Mouse (Mus musculus): ENCODE data around the gene Slc25a19.

DNA sequence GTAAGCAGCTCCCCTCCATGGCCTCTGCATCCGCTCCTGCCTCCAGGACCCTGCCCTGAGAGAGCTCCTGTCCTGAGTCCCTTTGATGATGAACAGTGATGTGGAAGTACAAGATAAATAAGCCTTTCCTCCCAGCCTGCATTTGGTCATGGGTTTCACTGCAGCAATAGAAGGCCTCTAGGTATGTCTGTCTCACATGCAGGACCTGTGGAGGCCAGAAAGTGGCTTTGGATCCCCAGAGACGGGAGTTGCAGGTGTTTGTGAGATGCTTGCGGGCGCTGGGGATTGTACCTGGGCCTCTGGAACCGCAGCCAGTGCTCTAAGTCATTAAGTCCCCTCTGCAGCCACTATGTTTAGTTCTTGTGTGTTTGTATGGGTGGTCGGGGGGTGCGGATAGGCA lies 8.1 kb downstream of the Slc25a19 start:
- no peak for TF ChIP-seq POLR2A (IDR thresholded peaks at IDR 0.05; ENCODE audit: low read depth, low read length)
- TF ChIP-seq CTCF (conservative IDR thresholded peaks at IDR 0.05; ENCODE audit: insufficient read depth, insufficient read length, low read depth, low read length): no peak

All from kidney, adult 2 months (tissue).